Mouse (Mus musculus) layer of hippocampus, adult 6 months (tissue): ENCODE results near the gene Olfr586. TPM values are rescaled to one million over a fixed set of nuclear protein-coding genes. Genes with fewer than 3 reads are reported as not detected.

Source experiments
- long read RNA-seq, 2 experiments: library from polyadenylated mRNA; unstranded; transcript quantifications; one replicate each; pipeline ENCODE4 v2.0.0; 2019 to 2020
- polyA plus RNA-seq: library from polyadenylated mRNA; unstranded; fragments of <200 nt; fragmentation: Nextera tagmentation; gene quantifications from 2 replicates; pipeline ENCODE4 v1.2.3, GENCODE M21; 2021

Gene Olfr586
- not detected in 2 replicates for polyA plus RNA-seq
- long read RNA-seq, experiment 1 = 0 reads
- long read RNA-seq, experiment 2 = 0 reads

DNA sequence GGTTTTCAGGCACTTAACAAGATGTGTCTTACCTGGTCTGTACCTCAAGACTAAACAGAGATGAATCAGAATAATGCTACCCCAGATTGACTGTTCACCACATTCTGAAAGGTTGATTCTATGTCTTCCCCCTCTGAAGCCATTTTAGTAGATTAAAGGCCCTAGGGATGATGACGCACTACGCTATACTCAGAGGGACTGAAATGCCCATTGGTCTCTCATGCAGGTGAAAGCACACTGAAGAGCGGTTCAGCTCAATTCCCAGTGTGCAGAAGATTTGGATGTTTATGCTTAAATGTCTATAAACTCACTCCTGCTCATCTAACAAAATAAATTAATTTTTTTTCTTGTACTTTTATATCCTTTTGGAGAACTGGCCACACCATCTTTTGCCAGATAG is at the start of gene Olfr586:
Olfr586 (minus strand) TSS at position 101 of the 400 bp plus-strand sequence.

GRCm38 (mm10) chr7:103156256-103156655 is 30.8 kb upstream of the Olfr586 start, which contains the start of gene Olfr589:
Olfr589 (minus strand) TSS chr7:103156356.

GRCm38 (mm10) chr7:103140579-103140978 is 15.1 kb upstream of the Olfr586 start, which contains the start of gene Olfr588-ps1:
Olfr588-ps1 (plus strand) TSS chr7:103140879.

DNA sequence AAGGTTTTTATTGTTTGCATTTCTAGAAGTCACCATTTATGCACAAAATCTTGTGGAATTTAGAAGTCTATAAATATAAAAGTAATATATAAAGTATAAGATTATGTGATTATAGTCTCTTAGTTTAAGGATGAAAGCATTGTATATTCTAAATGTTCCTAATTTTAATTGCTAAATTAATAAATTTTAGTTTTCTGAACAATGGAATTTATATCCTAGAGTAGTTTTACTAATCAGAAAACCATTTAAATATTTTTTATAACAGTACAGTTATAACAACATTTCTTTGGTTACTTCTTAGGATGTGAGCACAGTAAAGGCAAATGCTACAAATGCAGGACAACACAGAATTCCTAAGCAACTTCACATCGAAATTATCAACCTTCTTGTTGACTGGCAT is 28.0 kb downstream of the Olfr586 start, which contains the start of gene Olfr585:
Olfr585 (plus strand) TSS at position 301 of the 400 bp plus-strand sequence.

GRCm38 (mm10) chr7:103081585-103081984 is 43.9 kb downstream of the Olfr586 start, which contains the start of gene Olfr584:
Olfr584 (plus strand) TSS chr7:103081885.

Other genes with a start within 250 kb of the Olfr586 start
- gene Olfr568, start 248.5 kb downstream of the Olfr586 start, polyA plus RNA-seq = not detected in 2 replicates
- gene Olfr569, start 234.8 kb downstream of the Olfr586 start, polyA plus RNA-seq = not detected in 2 replicates
- gene Olfr570, start 231.1 kb downstream of the Olfr586 start, polyA plus RNA-seq = 0.23 TPM in 1 of 2 replicates, not detected in the other
- gene Olfr571, start 208.1 kb downstream of the Olfr586 start, polyA plus RNA-seq = not detected in 2 replicates
- not detected in 2 replicates for gene Olfr572, start 201.2 kb downstream of the Olfr586 start, polyA plus RNA-seq
- gene Olfr573-ps1, start 183.1 kb downstream of the Olfr586 start, polyA plus RNA-seq = not detected in 2 replicates
- gene Olfr574, start 177.2 kb downstream of the Olfr586 start, polyA plus RNA-seq = not detected in 2 replicates
- gene Olfr575, start 166.9 kb downstream of the Olfr586 start, polyA plus RNA-seq = not detected in 2 replicates
- not detected in 2 replicates for gene Olfr576, start 163.0 kb downstream of the Olfr586 start, polyA plus RNA-seq
- gene Olfr577, start 149.7 kb downstream of the Olfr586 start, polyA plus RNA-seq = not detected in 2 replicates
- gene Olfr578, start 136.3 kb downstream of the Olfr586 start, polyA plus RNA-seq = not detected in 2 replicates
- not detected in 2 replicates for gene Olfr582, start 87.6 kb downstream of the Olfr586 start, polyA plus RNA-seq
- gene Olfr583, start 74.3 kb downstream of the Olfr586 start, polyA plus RNA-seq = not detected in 2 replicates
- gene Olfr584, start 43.8 kb downstream of the Olfr586 start, polyA plus RNA-seq = not detected in 2 replicates
- not detected in 2 replicates for gene Olfr585, start 27.9 kb downstream of the Olfr586 start, polyA plus RNA-seq
- not detected in 2 replicates for gene Olfr588-ps1, start 15.2 kb upstream of the Olfr586 start, polyA plus RNA-seq
- gene Olfr589, start 30.7 kb upstream of the Olfr586 start, polyA plus RNA-seq = not detected in 2 replicates
- gene Olfr591, start 52.7 kb upstream of the Olfr586 start, polyA plus RNA-seq = not detected in 2 replicates
- gene Olfr592, start 59.2 kb upstream of the Olfr586 start, polyA plus RNA-seq = not detected in 2 replicates
- gene Olfr593, start 86.2 kb upstream of the Olfr586 start, polyA plus RNA-seq = not detected in 2 replicates
- not detected in 2 replicates for gene Olfr594, start 91.4 kb upstream of the Olfr586 start, polyA plus RNA-seq
- gene Usp17ld, start 126.9 kb upstream of the Olfr586 start, polyA plus RNA-seq = not detected in 2 replicates
- gene Olfr596, start 180.0 kb upstream of the Olfr586 start, polyA plus RNA-seq = not detected in 2 replicates
- not detected in 2 replicates for gene Olfr597, start 190.7 kb upstream of the Olfr586 start, polyA plus RNA-seq
- gene Olfr598, start 197.9 kb upstream of the Olfr586 start, polyA plus RNA-seq = not detected in 2 replicates
- gene Olfr599, start 210.3 kb upstream of the Olfr586 start, polyA plus RNA-seq = not detected in 2 replicates
- gene Olfr600, start 224.0 kb upstream of the Olfr586 start, polyA plus RNA-seq = not detected in 2 replicates
- gene Olfr601, start 237.0 kb upstream of the Olfr586 start, polyA plus RNA-seq = not detected in 2 replicates